In genomic region chr11:4220443-4221400, GRCm38 (mm10) we compare ENCODE assay signal across 7 mouse cellular contexts. TPM values are rescaled to one million over a fixed set of nuclear protein-coding genes. Genes with fewer than 3 reads are reported as not detected.
A peak's percentile ranks its signal among the peaks of the same experiment; 100 is the strongest.
DNase-seq lines count a peak whose midpoint lies in the region; ATAC-seq and TF ChIP-seq lines count a peak whose summit lies in the region.

No protein-coding gene starts in this region.

- peak; percentile 38 for ATAC-seq in CD4-positive, CD25-positive, alpha-beta regulatory T cell, adult 4 months
- ATAC-seq in lung, postnatal 0 days = no peak

- WGBS in lung, postnatal 0 days = 58% methylated on average over 28 of the region's 28 CpGs

- H3K27ac ChIP-seq in lung, postnatal 0 days (ENCODE audit: low read length) = no peak overlapping the region

- H3K36me3 ChIP-seq in lung, postnatal 0 days (ENCODE audit: insufficient read depth, low read length) = 0 out of 2 replicates have a peak, but pooled peaks cover 2% of the 10 kb centered on the region

- peaks cover 16% of the 10 kb centered on the region; the same call in 1 of the 2 replicates for H3K4me1 ChIP-seq in lung, postnatal 0 days (ENCODE audit: insufficient read depth, low read depth, low read length)

- no peaks in the 10 kb centered on the region for H3K9me3 ChIP-seq in lung, postnatal 0 days (ENCODE audit: low read length)

- DNase-seq in MN1 (ENCODE audit: low spot score) = peak; percentile 80
- DNase-seq in cerebellum, adult 18-20 months = peak; percentile 77 to 85
- peak; percentile 91 for DNase-seq in gastrocnemius, postnatal 10 days
- DNase-seq in kidney, postnatal 36 days = peak; percentile 75 to 92
- DNase-seq in lung, postnatal 0 days (ENCODE audit: low spot score) = peak; percentile 68
- DNase-seq in right cerebral cortex, postnatal 4 days = peak; percentile 74

- no peak overlapping the region for H3K9ac ChIP-seq in lung, postnatal 0 days (replicated peaks; ENCODE audit: low read depth)

- H3K4me2 ChIP-seq in lung, postnatal 0 days (replicated peaks; ENCODE audit: low read depth, low read length) = no peak overlapping the region

- peak; percentile 90 for TF ChIP-seq CTCF in lung, postnatal 0 days (IDR thresholded peaks at IDR 0.05)

- H3K27me3 ChIP-seq in lung, postnatal 0 days (replicated peaks; ENCODE audit: insufficient read depth, low read length) = no peaks in the 10 kb centered on the region

- no peak for TF ChIP-seq EP300 in lung, postnatal 0 days (IDR thresholded peaks at IDR 0.05)

- no peak overlapping the region for H3K4me3 ChIP-seq in lung, postnatal 0 days (ENCODE audit: low read depth, low read length)

RNA-seq across cellular contexts. Expression of gene Castor1, which starts 2.7 kb away (rescaled TPM):
- polyA plus RNA-seq in CD4-positive, CD25-positive, alpha-beta regulatory T cell, adult 4 months (2017; shearing (Covaris generic)) = 10 to 100 TPM; 32.3 to 51.9 TPM
- 1 to 10 TPM; 5.9 to 6.9 TPM for total RNA-seq in gastrocnemius, postnatal 10 days (2021)
- polyA plus RNA-seq in lung, postnatal 0 days (2015; fragmentation: Nextera tagmentation; extraction: Ambion mirVana) = 16.5 and 17.8 TPM in 2 replicates

RNA-seq across cellular contexts. Expression of gene Osm, which starts 15.5 kb away (rescaled TPM):
- polyA plus RNA-seq in CD4-positive, CD25-positive, alpha-beta regulatory T cell, adult 4 months (2017; shearing (Covaris generic)) = 10 to 100 TPM; 18.6 to 22.8 TPM
- not detected for total RNA-seq in gastrocnemius, postnatal 10 days (2021)
- 0.69 and 1.3 TPM in 2 replicates for polyA plus RNA-seq in lung, postnatal 0 days (2015; fragmentation: Nextera tagmentation; extraction: Ambion mirVana)

RNA-seq across cellular contexts. Expression of gene Tbc1d10a, which starts 34.1 kb away (rescaled TPM):
- polyA plus RNA-seq in CD4-positive, CD25-positive, alpha-beta regulatory T cell, adult 4 months (2017; shearing (Covaris generic)) = 10 to 100 TPM; 23.0 to 30.6 TPM
- total RNA-seq in gastrocnemius, postnatal 10 days (2021) = 1 to 10 TPM; 6.1 to 8.2 TPM
- polyA plus RNA-seq in lung, postnatal 0 days (2015; fragmentation: Nextera tagmentation; extraction: Ambion mirVana) = 41.7 and 43.8 TPM in 2 replicates

RNA-seq across cellular contexts. Expression of gene Lif, which starts 36.6 kb away (rescaled TPM):
- polyA plus RNA-seq in CD4-positive, CD25-positive, alpha-beta regulatory T cell, adult 4 months (2017; shearing (Covaris generic)) = 1 to 10 TPM; 1.8 to 2.7 TPM
- under 1 TPM; 0.47 to 0.77 TPM for total RNA-seq in gastrocnemius, postnatal 10 days (2021)
- polyA plus RNA-seq in lung, postnatal 0 days (2015; fragmentation: Nextera tagmentation; extraction: Ambion mirVana) = 0.57 and 0.94 TPM in 2 replicates
